Mouse (Mus musculus): ENCODE data around the gene Jak1. TPM values are rescaled to one million over a fixed set of nuclear protein-coding genes. Genes with fewer than 3 reads are reported as not detected.

Gene Jak1
- polyA plus RNA-seq, 1 experiment from 2014 or later = 53.9 TPM

- Histone ChIP-seq H3K27ac (no peak overlapping the region), H3K4me3 (no peak overlapping the region), H3K4me1 (peaks cover 7% of the 10 kb centered on the region; the same call in 1 of the 2 replicates), H3K9me3 (replicated peaks) (no peaks in the 10 kb centered on the region), H3K27me3 (ENCODE audit: low read depth, poor library complexity, severe bottlenecking) (no peaks in the 10 kb centered on the region), H3K36me3 (peaks cover 27% of the 10 kb centered on the region)
- 82% methylated on average over 4 of the region's 4 CpGs for WGBS
- DNase-seq (ENCODE audit: low spot score) = no peak
Observed at GRCm38 (mm10) chr4:101187381-101187780, 77.7 kb downstream of the Jak1 start.

GRCm38 (mm10) chr4:101186591-101186990, 78.5 kb downstream of the Jak1 start:
- Histone ChIP-seq H3K27me3 (ENCODE audit: low read depth, poor library complexity, severe bottlenecking) (no peaks in the 10 kb centered on the region), H3K9me3 (replicated peaks) (no peaks in the 10 kb centered on the region), H3K27ac (no peak overlapping the region), H3K36me3 (peaks cover 30% of the 10 kb centered on the region), H3K4me3 (no peak overlapping the region), H3K4me1 (peaks cover 7% of the 10 kb centered on the region; the same call in 1 of the 2 replicates)
- no peak for DNase-seq (ENCODE audit: low spot score)
- WGBS = 94% methylated on average over 5 of the region's 5 CpGs

DNA sequence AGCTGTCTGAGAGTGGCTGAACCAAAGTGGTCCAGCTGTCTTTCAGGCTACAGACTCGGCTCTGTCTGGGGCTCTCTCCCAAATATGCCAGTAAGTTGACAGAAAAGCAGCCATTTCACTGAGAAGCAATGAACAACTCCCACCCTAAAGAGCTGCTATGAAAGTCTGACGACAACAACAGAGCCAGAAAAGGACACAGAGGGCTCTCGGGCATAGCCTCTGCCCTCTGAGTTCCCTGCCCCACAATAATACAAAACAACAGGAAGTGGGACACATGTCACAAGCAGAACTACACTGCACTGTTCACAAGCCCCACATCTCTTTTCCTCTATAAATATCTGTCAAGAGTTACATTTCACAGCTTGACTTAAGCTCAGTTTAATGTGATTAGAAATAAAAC, 79.9 kb downstream of the Jak1 start:
- DNase-seq (ENCODE audit: low spot score) = no peak

DNA sequence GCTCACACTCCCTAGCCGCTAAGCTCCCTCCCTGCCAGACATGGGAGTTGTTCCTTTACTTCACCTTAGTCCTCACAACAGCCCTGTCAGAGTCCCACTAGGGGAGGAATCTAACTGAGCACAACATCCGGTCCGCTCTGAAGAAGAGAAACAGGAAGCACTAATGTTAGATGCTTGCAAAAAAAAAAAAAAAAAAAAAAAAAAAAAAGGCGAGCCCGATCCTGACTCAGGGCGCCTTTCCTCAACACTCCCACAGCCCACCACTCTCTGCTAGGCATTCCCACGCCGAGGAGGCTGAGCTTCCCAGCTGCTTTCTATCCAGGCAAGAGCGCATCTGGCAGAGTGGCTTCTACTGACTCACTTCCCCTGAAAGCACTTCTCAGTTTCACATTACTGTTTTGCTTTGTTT, 82.5 kb downstream of the Jak1 start:
- 65% methylated on average over 9 of the region's 9 CpGs for WGBS
- Histone ChIP-seq H3K4me3 (no peak overlapping the region), H3K27ac (no peak overlapping the region), H3K27me3 (ENCODE audit: low read depth, poor library complexity, severe bottlenecking) (no peaks in the 10 kb centered on the region), H3K36me3 (peaks cover 30% of the 10 kb centered on the region), H3K9me3 (replicated peaks) (no peaks in the 10 kb centered on the region), H3K4me1 (peaks cover 4% of the 10 kb centered on the region; the same call in 1 of the 2 replicates)
- DNase-seq (ENCODE audit: low spot score) = no peak

More for the DNA sequence above, 79.9 kb downstream of the Jak1 start:
- Histone ChIP-seq H3K36me3 (peaks cover 26% of the 10 kb centered on the region), H3K27me3 (ENCODE audit: low read depth, poor library complexity, severe bottlenecking) (no peaks in the 10 kb centered on the region), H3K27ac (no peak overlapping the region), H3K4me1 (peaks cover 7% of the 10 kb centered on the region; the same call in 1 of the 2 replicates), H3K9me3 (replicated peaks) (no peaks in the 10 kb centered on the region), H3K4me3 (no peak overlapping the region)
- WGBS = 71% methylated on average over 3 of the region's 3 CpGs

DNA sequence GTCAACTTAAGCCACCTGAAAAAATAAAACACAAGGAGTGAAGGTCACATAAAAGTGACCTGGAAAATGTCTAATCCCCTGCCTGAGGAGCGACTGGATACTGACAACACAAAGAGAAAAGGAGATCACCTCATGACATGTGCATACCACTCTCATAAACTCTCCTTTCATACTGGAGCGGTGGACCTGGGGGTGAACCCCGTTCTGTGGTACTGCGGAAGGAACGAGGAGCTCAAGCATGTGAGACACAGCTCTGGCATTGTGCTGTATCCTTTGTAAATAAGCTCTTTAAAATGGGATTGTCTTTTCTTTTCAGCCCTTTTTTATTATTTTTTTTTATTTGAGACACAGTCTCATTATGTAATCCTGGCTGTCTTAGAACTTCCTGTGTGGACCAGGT, 84.4 kb downstream of the Jak1 start:
- DNase-seq (ENCODE audit: low spot score) = no peak
- H3K27me3 ChIP-seq (ENCODE audit: low read depth, poor library complexity, severe bottlenecking) = no peaks in the 10 kb centered on the region
- H3K4me1 ChIP-seq = peaks cover 4% of the 10 kb centered on the region; the same call in 1 of the 2 replicates
- WGBS = 86% methylated on average over 5 of the region's 5 CpGs
- no peaks in the 10 kb centered on the region for H3K9me3 ChIP-seq (replicated peaks)
- no peak overlapping the region for H3K4me3 ChIP-seq
- H3K36me3 ChIP-seq = peaks cover 34% of the 10 kb centered on the region
- H3K27ac ChIP-seq = no peak overlapping the region

DNA sequence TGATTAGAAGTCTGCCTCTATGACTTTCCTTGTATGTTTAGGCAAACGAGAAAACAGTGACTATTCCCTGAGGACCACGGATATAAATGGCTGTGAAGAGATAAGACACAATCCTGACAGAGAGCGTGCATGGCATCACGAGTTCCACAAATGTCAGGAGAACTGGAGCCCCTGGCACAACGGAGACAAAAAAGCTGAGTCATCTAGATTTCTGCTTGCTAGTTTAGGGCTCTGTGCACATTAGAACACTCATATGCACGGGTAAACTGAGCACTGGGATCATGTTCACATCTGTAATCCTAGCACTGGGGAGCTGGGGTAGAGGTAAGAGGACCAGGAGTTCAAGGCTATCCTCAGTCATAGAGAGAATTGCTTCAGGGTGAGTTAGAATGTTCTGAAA, 85.2 kb downstream of the Jak1 start:
- H3K27ac ChIP-seq = no peak overlapping the region
- no peak for DNase-seq (ENCODE audit: low spot score)
- peaks cover 39% of the 10 kb centered on the region for H3K36me3 ChIP-seq
- H3K27me3 ChIP-seq (ENCODE audit: low read depth, poor library complexity, severe bottlenecking) = no peaks in the 10 kb centered on the region
- no peaks in the 10 kb centered on the region for H3K9me3 ChIP-seq (replicated peaks)
- 85% methylated on average over 6 of the region's 6 CpGs for WGBS
- H3K4me1 ChIP-seq = no peaks in the 10 kb centered on the region
- H3K4me3 ChIP-seq = no peak overlapping the region

DNA sequence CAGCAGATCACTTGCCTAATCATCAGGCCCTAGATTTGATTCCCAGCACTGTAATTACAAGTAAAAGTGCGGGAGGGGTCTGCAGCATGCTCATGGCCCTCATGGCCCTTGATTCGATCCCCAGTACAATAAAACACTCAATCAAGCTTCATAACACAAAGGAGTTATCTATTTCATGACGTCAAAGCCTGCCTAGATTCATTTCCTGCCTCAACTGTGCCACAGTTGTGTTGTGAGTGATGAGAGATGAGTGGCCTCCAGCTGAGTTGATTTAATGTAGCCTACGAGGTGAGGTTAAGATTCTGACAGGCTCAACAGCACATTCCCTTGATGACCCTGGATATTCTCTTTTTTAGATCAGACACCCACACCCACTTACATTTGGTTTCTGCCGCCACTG, 86.0 kb downstream of the Jak1 start:
- no peak for DNase-seq (ENCODE audit: low spot score)
- 72% methylated on average over 5 of the region's 5 CpGs for WGBS
- Histone ChIP-seq H3K9me3 (replicated peaks) (no peaks in the 10 kb centered on the region), H3K36me3 (peaks cover 42% of the 10 kb centered on the region), H3K27me3 (ENCODE audit: low read depth, poor library complexity, severe bottlenecking) (no peaks in the 10 kb centered on the region), H3K27ac (no peak overlapping the region), H3K4me1 (no peaks in the 10 kb centered on the region), H3K4me3 (no peak overlapping the region)

GRCm38 (mm10) chr4:101177796-101178195, 87.3 kb downstream of the Jak1 start:
- H3K4me3 ChIP-seq = no peak overlapping the region
- H3K4me1 ChIP-seq = no peaks in the 10 kb centered on the region
- H3K36me3 ChIP-seq = peaks cover 40% of the 10 kb centered on the region
- H3K27ac ChIP-seq = no peak overlapping the region
- H3K9me3 ChIP-seq (replicated peaks) = no peaks in the 10 kb centered on the region
- H3K27me3 ChIP-seq (ENCODE audit: low read depth, poor library complexity, severe bottlenecking) = no peaks in the 10 kb centered on the region
- WGBS = 59% methylated on average over 3 of the region's 3 CpGs
- no peak for DNase-seq (ENCODE audit: low spot score)

- H3K4me3 ChIP-seq = no peak overlapping the region
- no peaks in the 10 kb centered on the region for H3K9me3 ChIP-seq (replicated peaks)
- no peaks in the 10 kb centered on the region for H3K4me1 ChIP-seq
- WGBS = 85% methylated on average over 6 of the region's 6 CpGs
- no peak overlapping the region for H3K27ac ChIP-seq
- peaks cover 36% of the 10 kb centered on the region for H3K36me3 ChIP-seq
- H3K27me3 ChIP-seq (ENCODE audit: low read depth, poor library complexity, severe bottlenecking) = no peaks in the 10 kb centered on the region
- no peak for DNase-seq (ENCODE audit: low spot score)
Observed at GRCm38 (mm10) chr4:101176123-101176522, 89.0 kb downstream of the Jak1 start.

GRCm38 (mm10) chr4:101174916-101175625, 90.0 kb downstream of the Jak1 start:
- DNase-seq (ENCODE audit: low spot score) = no peak
- peaks cover 46% of the 10 kb centered on the region for H3K36me3 ChIP-seq
- WGBS = 83% methylated on average over 10 of the region's 10 CpGs

GRCm38 (mm10) chr4:101172738-101173137, 92.3 kb downstream of the Jak1 start:
- WGBS = 89% methylated on average over 2 of the region's 2 CpGs

More at GRCm38 (mm10) chr4:101174916-101175625, 90.0 kb downstream of the Jak1 start:
- no peak overlapping the region for H3K4me3 ChIP-seq
- no peaks in the 10 kb centered on the region for H3K4me1 ChIP-seq
- H3K9me3 ChIP-seq (replicated peaks) = no peaks in the 10 kb centered on the region
- H3K27ac ChIP-seq = no peak overlapping the region
- H3K27me3 ChIP-seq (ENCODE audit: low read depth, poor library complexity, severe bottlenecking) = no peaks in the 10 kb centered on the region

DNA sequence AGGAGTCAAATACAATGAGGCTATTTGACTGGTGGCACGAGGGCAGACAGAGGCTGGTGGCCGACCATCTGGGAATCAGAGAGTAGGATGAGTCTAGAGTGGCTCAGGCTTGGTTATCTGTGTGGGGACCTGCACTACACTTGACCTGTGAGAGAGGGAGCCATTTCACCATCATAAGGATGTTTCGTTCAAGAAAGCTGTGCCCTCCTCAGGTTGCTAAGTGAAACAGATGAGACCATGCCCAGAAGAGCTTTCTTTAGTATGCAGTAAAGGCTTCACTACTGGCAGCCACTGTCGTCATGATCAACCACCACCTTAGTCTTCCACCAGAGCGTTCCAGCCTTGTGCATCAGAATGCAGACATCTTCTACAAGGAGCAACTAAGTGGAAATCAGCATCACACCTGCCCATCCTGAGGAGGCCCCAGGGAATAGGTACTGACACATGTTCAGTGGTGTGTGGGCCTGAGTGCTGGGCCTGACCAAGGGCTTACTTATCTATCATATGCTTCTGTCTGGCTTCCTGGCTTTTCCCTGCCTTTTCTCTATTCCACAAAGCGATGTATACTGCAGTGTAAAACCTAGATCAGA, 96.8 kb downstream of the Jak1 start:
- no peaks in the 10 kb centered on the region for H3K4me1 ChIP-seq
- H3K36me3 ChIP-seq = peaks cover 37% of the 10 kb centered on the region
- no peak overlapping the region for H3K27ac ChIP-seq
- H3K27me3 ChIP-seq (ENCODE audit: low read depth, poor library complexity, severe bottlenecking) = no peaks in the 10 kb centered on the region
- DNase-seq (ENCODE audit: low spot score) = no peak
- no peaks in the 10 kb centered on the region for H3K9me3 ChIP-seq (replicated peaks)
- WGBS = 56% methylated on average over 6 of the region's 6 CpGs
- H3K4me3 ChIP-seq = no peak overlapping the region

More at GRCm38 (mm10) chr4:101172738-101173137, 92.3 kb downstream of the Jak1 start:
- H3K4me3 ChIP-seq = no peak overlapping the region
- no peaks in the 10 kb centered on the region for H3K9me3 ChIP-seq (replicated peaks)
- H3K27me3 ChIP-seq (ENCODE audit: low read depth, poor library complexity, severe bottlenecking) = no peaks in the 10 kb centered on the region
- no peaks in the 10 kb centered on the region for H3K4me1 ChIP-seq
- no peak overlapping the region for H3K27ac ChIP-seq
- H3K36me3 ChIP-seq = peaks cover 40% of the 10 kb centered on the region
- DNase-seq (ENCODE audit: low spot score) = no peak

GRCm38 (mm10) chr4:101167777-101168176, 97.3 kb downstream of the Jak1 start:
- no peaks in the 10 kb centered on the region for H3K9me3 ChIP-seq (replicated peaks)
- no peaks in the 10 kb centered on the region for H3K27me3 ChIP-seq (ENCODE audit: low read depth, poor library complexity, severe bottlenecking)
- no peak overlapping the region for H3K27ac ChIP-seq
- no peaks in the 10 kb centered on the region for H3K4me1 ChIP-seq
- DNase-seq (ENCODE audit: low spot score) = no peak
- peaks cover 42% of the 10 kb centered on the region for H3K36me3 ChIP-seq
- WGBS = 88% methylated on average over 1 of the region's 1 CpGs
- H3K4me3 ChIP-seq = no peak overlapping the region
